Mouse (Mus musculus) CD8-positive naive resting alpha-beta T cell, adult 2 months (primary cell): ENCODE data around the gene Utp3.

Source experiments
- DNase-seq, 2 experiments: peaks; one replicate each; pipeline ENCODE4 v3.0.0; 2022; ENCODE audit warnings: low read depth in 2 of 2, low spot score in 2 of 2

Utp3 gene

GRCm38 (mm10) chr5:88604641-88605358 is 50.5 kb downstream of the Utp3 start:
- no peak for DNase-seq
